Mouse (Mus musculus) megakaryocyte, embryonic 14.5 days (primary cell): Measurements from ENCODE around the gene 2010111I01Rik.

ENCODE experiments used
- FLI1 ChIP-seq: IDR thresholded peaks from 2 replicates; pipeline ENCODE4 v1.6.1; 2012; ENCODE audit warnings: low read length, inconsistent platforms, mixed read lengths
- GATA1 ChIP-seq: IDR thresholded peaks from 3 replicates; pipeline ENCODE4 v1.6.1; 2012; ENCODE audit warnings: mixed read lengths, low read length, inconsistent platforms, borderline replicate concordance

- TF ChIP-seq GATA1 (no peak), FLI1 (no peak)
These were observed 188.7 kb downstream of the 2010111I01Rik start for GRCm38 (mm10) chr13:63153397-63153796.
